Mouse (Mus musculus): Measurements from ENCODE around the gene Lemd1.
A peak's percentile ranks its signal among the peaks of the same experiment; 100 is the strongest.
"Not testable (repeated sequence)": the region's sequence is repeated elsewhere in the genome, so short reads cannot be mapped to it uniquely, and the experiment has no call there.

Gene Lemd1

GRCm38 (mm10) chr1:132246137-132246536 is 54.9 kb downstream of the Lemd1 start:
- DNase-seq (ENCODE audit: low spot score in 2 of 2): no peak

- no peak for DNase-seq (ENCODE audit: low spot score in 2 of 2)
Observed at GRCm38 (mm10) chr1:132246641-132247040, 55.4 kb downstream of the Lemd1 start.

- no peak for DNase-seq (ENCODE audit: low spot score in 2 of 2)
Observed at GRCm38 (mm10) chr1:132254467-132254866, 63.2 kb downstream of the Lemd1 start.

- no peak for DNase-seq (ENCODE audit: low spot score in 2 of 2)
Observed at GRCm38 (mm10) chr1:132260331-132260730, 69.1 kb downstream of the Lemd1 start.

GRCm38 (mm10) chr1:132261058-132261457 is 69.8 kb downstream of the Lemd1 start:
- DNase-seq (ENCODE audit: low spot score in 2 of 2): no peak

GRCm38 (mm10) chr1:132263618-132264017 is 72.4 kb downstream of the Lemd1 start:
- no peak for DNase-seq (ENCODE audit: low spot score in 2 of 2)

GRCm38 (mm10) chr1:132264577-132264976 is 73.3 kb downstream of the Lemd1 start:
- DNase-seq (ENCODE audit: low spot score in 2 of 2): no peak

- DNase-seq (ENCODE audit: low spot score in 2 of 2): no peak
Observed at GRCm38 (mm10) chr1:132265211-132265859, 74.1 kb downstream of the Lemd1 start.

GRCm38 (mm10) chr1:132265936-132266335 is 74.7 kb downstream of the Lemd1 start:
- DNase-seq (ENCODE audit: low spot score in 2 of 2): no peak

- DNase-seq (ENCODE audit: low spot score in 2 of 2): no peak
Observed at GRCm38 (mm10) chr1:132266791-132267557, 75.7 kb downstream of the Lemd1 start.

GRCm38 (mm10) chr1:132267959-132268358 is 76.7 kb downstream of the Lemd1 start:
- DNase-seq (ENCODE audit: low spot score in 2 of 2): peak in 1 of 2 experiments; percentile 14

- DNase-seq (ENCODE audit: low spot score in 2 of 2): no peak
Observed at GRCm38 (mm10) chr1:132268418-132269060, 77.3 kb downstream of the Lemd1 start.

GRCm38 (mm10) chr1:132271237-132271636 is 80.0 kb downstream of the Lemd1 start:
- DNase-seq (ENCODE audit: low spot score in 2 of 2): no peak

- DNase-seq (ENCODE audit: low spot score in 2 of 2): no peak
Observed at GRCm38 (mm10) chr1:132276694-132277093, 85.5 kb downstream of the Lemd1 start.

GRCm38 (mm10) chr1:132277124-132277523 is 85.9 kb downstream of the Lemd1 start:
- DNase-seq (ENCODE audit: low spot score in 2 of 2): no peak

- DNase-seq (ENCODE audit: low spot score in 2 of 2): not testable (repeated sequence)
Observed at GRCm38 (mm10) chr1:132280636-132281035, 89.4 kb downstream of the Lemd1 start.

GRCm38 (mm10) chr1:132281523-132282176 is 90.4 kb downstream of the Lemd1 start:
- DNase-seq (ENCODE audit: low spot score in 2 of 2): no peak

GRCm38 (mm10) chr1:132282177-132282536 is 90.9 kb downstream of the Lemd1 start:
- DNase-seq (ENCODE audit: low spot score in 2 of 2): no peak

GRCm38 (mm10) chr1:132283018-132283417 is 91.8 kb downstream of the Lemd1 start:
- no peak for DNase-seq (ENCODE audit: low spot score in 2 of 2)

- no peak for DNase-seq (ENCODE audit: low spot score in 2 of 2)
Observed at GRCm38 (mm10) chr1:132286735-132287134, 95.5 kb downstream of the Lemd1 start.

- no peak for DNase-seq (ENCODE audit: low spot score in 2 of 2)
Observed at GRCm38 (mm10) chr1:132287445-132287844, 96.2 kb downstream of the Lemd1 start.

GRCm38 (mm10) chr1:132287991-132288451 is 96.8 kb downstream of the Lemd1 start:
- DNase-seq (ENCODE audit: low spot score in 2 of 2): no peak

All from right cerebral cortex, postnatal 36 days (tissue).